Mouse (Mus musculus): ENCODE results near the gene Ppp1r18.

The Ppp1r18 gene

GRCm38 (mm10) chr17:35869346-35870067 is 4.1 kb downstream of the Ppp1r18 start:
- DNase-seq (ENCODE audit: low read depth, low spot score) = peak; percentile 64

- peak; percentile 91 for DNase-seq (ENCODE audit: low read depth, low spot score)
These were observed 4.9 kb downstream of the Ppp1r18 start for GRCm38 (mm10) chr17:35870151-35870883.

- DNase-seq (ENCODE audit: low read depth, low spot score) = peak; percentile 68
These were observed 5.7 kb downstream of the Ppp1r18 start for GRCm38 (mm10) chr17:35870884-35871696.

- peak; percentile 83 for DNase-seq (ENCODE audit: low read depth, low spot score)
These were observed 8.6 kb downstream of the Ppp1r18 start for GRCm38 (mm10) chr17:35873774-35874519.

GRCm38 (mm10) chr17:35874721-35875120 is 9.3 kb downstream of the Ppp1r18 start:
- DNase-seq (ENCODE audit: low read depth, low spot score) = peak; percentile 38

GRCm38 (mm10) chr17:35879245-35880057 is 14.1 kb downstream of the Ppp1r18 start, which contains the start of gene Dhx16:
Gene Dhx16, plus strand, starts transcription at chr17:35879819.
- DNase-seq (ENCODE audit: low read depth, low spot score) = peak; percentile 99

GRCm38 (mm10) chr17:35882924-35883323 is 17.5 kb downstream of the Ppp1r18 start:
- DNase-seq (ENCODE audit: low read depth, low spot score) = no peak

GRCm38 (mm10) chr17:35883777-35884176 is 18.4 kb downstream of the Ppp1r18 start:
- DNase-seq (ENCODE audit: low read depth, low spot score) = no peak

- DNase-seq (ENCODE audit: low read depth, low spot score) = no peak
These were observed 22.3 kb downstream of the Ppp1r18 start for GRCm38 (mm10) chr17:35887725-35888124.

GRCm38 (mm10) chr17:35896781-35897643 is 31.6 kb downstream of the Ppp1r18 start, which contains the start of gene 2310061I04Rik:
Gene 2310061I04Rik, minus strand, starts transcription at chr17:35897431.
- DNase-seq (ENCODE audit: low read depth, low spot score) = peak; percentile 90

GRCm38 (mm10) chr17:35897644-35898573 is 32.5 kb downstream of the Ppp1r18 start:
- no peak for DNase-seq (ENCODE audit: low read depth, low spot score)

GRCm38 (mm10) chr17:35900636-35901035 is 35.2 kb downstream of the Ppp1r18 start:
- DNase-seq (ENCODE audit: low read depth, low spot score) = no peak

- no peak for DNase-seq (ENCODE audit: low read depth, low spot score)
These were observed 38.1 kb downstream of the Ppp1r18 start for GRCm38 (mm10) chr17:35903343-35903991.

GRCm38 (mm10) chr17:35903992-35904355 is 38.6 kb downstream of the Ppp1r18 start:
- no peak for DNase-seq (ENCODE audit: low read depth, low spot score)

GRCm38 (mm10) chr17:35905587-35905986 is 40.2 kb downstream of the Ppp1r18 start:
- no peak for DNase-seq (ENCODE audit: low read depth, low spot score)

- peak; percentile 68 for DNase-seq (ENCODE audit: low read depth, low spot score)
These were observed 42.2 kb downstream of the Ppp1r18 start for GRCm38 (mm10) chr17:35907609-35908008.

- no peak for DNase-seq (ENCODE audit: low read depth, low spot score)
These were observed 44.0 kb downstream of the Ppp1r18 start for GRCm38 (mm10) chr17:35909186-35909918.
